Mouse (Mus musculus) layer of hippocampus, adult 9-11 months (tissue): ENCODE results near the gene C130073F10Rik.
"Not testable (repeated sequence)": the region's sequence is repeated elsewhere in the genome, so short reads cannot be mapped to it uniquely, and the experiment has no call there.

ENCODE experiments used
- DNase-seq: peaks from one replicate; pipeline ENCODE4 v3.0.0; 2022

The C130073F10Rik gene

GRCm38 (mm10) chr4:101893656-101894420, at the start of gene C130073F10Rik:
C130073F10Rik (minus strand) TSS chr4:101893789.
- no peak for DNase-seq

DNA sequence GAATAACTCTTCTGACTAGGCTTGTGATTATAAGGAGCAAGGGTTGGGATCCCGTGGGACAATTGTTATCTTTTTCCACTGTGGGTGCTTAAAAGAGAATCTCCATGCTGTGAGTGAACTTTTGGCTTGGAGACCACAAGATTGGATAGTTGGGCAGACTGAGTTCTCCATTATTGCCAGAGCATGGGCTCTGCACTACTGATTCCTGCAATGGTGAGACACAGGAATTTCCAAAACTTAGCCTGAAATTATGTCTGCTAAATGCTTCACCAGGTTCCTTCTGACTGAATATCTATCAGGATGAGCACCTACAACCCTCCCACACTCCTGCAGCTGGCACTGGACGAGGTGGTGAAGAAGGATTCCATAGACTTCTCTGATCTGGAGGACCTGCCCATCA, 46.5 kb upstream of the C130073F10Rik start, which contains the start of gene Gm12794:
Gm12794 (plus strand) TSS at position 301 of the 400 bp plus-strand sequence.
- not testable (repeated sequence) for DNase-seq

- not testable (repeated sequence) for DNase-seq
These were observed 15.2 kb upstream of the C130073F10Rik start, which contains the start of gene Gm12800 for GRCm38 (mm10) chr4:101908821-101909220. Gm12800 (plus strand) TSS chr4:101909121.

- no peak for DNase-seq
These were observed 4.2 kb downstream of the C130073F10Rik start for GRCm38 (mm10) chr4:101889377-101889776.

DNA sequence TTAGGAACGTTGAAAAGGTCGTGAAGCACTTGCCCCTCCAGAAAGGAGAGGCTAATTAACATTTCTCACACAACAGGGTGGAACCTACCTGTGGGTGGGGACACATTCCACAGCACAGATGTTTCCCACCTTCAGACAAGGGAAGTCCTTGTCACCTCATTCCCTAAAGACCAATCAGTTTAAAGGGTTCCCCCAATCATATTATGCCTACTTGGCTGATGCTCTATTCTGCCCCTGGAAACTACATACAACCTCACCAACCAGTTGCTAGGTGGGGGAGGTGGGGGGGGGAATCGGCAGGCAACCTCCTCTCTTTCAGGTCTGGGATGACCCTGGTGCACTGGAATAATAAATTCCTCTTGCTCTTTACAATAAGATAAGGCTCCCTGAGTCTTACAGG, 9.9 kb downstream of the C130073F10Rik start:
- DNase-seq, result no peak

- DNase-seq, result not testable (repeated sequence)
These were observed 17.9 kb downstream of the C130073F10Rik start for GRCm38 (mm10) chr4:101875687-101876086.

- DNase-seq, result not testable (repeated sequence)
These were observed 21.6 kb downstream of the C130073F10Rik start for GRCm38 (mm10) chr4:101872031-101872430.

DNA sequence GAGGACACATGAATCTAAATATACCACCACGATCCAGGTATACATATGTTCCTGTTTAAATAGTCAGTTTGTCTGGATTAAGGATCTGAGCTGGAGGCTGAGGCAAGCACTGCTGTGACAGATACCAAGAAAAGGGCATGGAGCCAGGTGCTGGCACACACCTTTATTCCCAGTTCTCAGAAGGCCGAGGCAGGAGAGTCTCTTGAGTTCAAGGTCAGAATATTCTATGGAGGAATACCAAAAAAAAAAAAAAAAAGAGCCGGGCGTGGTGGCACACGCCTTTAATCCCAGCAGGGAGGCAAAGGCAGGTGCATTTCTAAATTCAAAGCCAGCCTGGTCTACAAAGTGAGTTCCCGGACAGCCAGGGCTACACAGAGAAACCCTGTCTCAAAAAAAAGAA, 31.3 kb downstream of the C130073F10Rik start:
- no peak for DNase-seq

DNA sequence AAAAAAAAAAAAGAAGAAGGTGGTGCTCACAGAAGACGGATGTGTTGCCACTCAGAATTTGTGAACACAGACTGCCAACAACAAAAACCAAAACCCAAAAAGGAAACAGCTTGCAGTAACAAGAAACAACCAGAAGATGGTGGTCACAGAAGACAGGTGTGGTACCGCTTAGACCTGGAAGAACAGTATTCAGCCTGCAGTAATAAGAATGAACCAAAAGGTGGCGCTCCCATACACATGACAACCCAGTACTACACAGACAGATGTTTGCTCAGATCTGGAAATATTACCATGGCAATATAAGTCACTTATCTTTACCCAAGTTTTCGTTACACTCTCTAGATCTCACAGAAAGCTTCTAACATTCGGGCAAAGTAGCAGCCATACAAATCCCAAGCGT, 32.7 kb downstream of the C130073F10Rik start:
- DNase-seq, result peak; percentile 21

GRCm38 (mm10) chr4:101850908-101851307, 42.7 kb downstream of the C130073F10Rik start:
- no peak for DNase-seq

- DNase-seq, result not testable (repeated sequence)
These were observed 49.7 kb downstream of the C130073F10Rik start, which contains the start of gene B020004J07Rik for GRCm38 (mm10) chr4:101843923-101844322. B020004J07Rik (minus strand) TSS chr4:101844023.
